Mouse (Mus musculus): ENCODE results near the gene Slc25a47. TPM values are rescaled to one million over a fixed set of nuclear protein-coding genes. Genes with fewer than 3 reads are reported as not detected.

Slc25a47 gene
- total and polyA plus RNA-seq, 2 experiments from 2014 or later, result 5.9 to 15.3 TPM

- Histone ChIP-seq H3K27me3 (ENCODE audit: control insufficient read depth, insufficient read depth, low read length) (no peaks in the 10 kb centered on the region), H3K36me3 (replicated peaks; ENCODE audit: control insufficient read depth, insufficient read depth, low read length) (0 out of 2 replicates have a peak, but pooled peaks cover 7% of the 10 kb centered on the region), H3K9me3 (replicated peaks; ENCODE audit: control insufficient read depth, low read length) (no peaks in the 10 kb centered on the region), H3K4me2 (ENCODE audit: low read depth, low read length) (no peak overlapping the region), H3K27ac (ENCODE audit: low read depth) (no peak overlapping the region), H3K4me1 (ENCODE audit: control insufficient read depth, insufficient read depth) (no peaks in the 10 kb centered on the region), H3K4me3 (ENCODE audit: low read depth, low read length) (no peak overlapping the region), H3K9ac (replicated peaks; ENCODE audit: low read depth, low read length) (0 out of 2 replicates have a peak overlapping the region, but pooled peaks have one; percentile 9)
- 57% methylated on average over 4 of the region's 4 CpGs for WGBS
- no peak for ATAC-seq (ENCODE audit: insufficient read depth, low read depth)
- TF ChIP-seq EP300 (IDR thresholded peaks at IDR 0.05; ENCODE audit: low read depth), result no peak
- no peak for TF ChIP-seq CTCF (IDR thresholded peaks at IDR 0.05; ENCODE audit: low read depth)
- DNase-seq (ENCODE audit: low spot score), result no peak
Measured at GRCm38 (mm10) chr12:108820461-108820860, 15.4 kb upstream of the Slc25a47 start.

DNA sequence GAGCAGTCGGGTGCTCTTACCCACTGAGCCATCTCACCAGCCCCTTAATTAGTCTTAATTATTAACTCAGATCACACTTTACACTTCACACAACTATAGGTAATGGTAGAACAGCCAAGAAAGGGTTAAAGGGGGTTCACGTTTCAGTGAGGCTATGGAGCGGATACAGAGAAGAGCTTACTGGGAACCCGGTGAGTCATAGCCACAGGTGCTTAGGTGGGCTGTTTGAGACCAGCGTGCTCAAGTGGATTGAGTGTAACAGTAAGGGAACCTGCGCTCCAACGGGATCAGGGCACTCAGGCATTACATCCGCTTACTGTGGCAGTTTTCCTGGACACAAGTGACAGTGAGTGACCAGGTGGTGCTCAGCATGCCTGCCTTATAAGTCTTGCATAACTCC lies 12.8 kb upstream of the Slc25a47 start:
- Histone ChIP-seq H3K27me3 (ENCODE audit: control insufficient read depth, insufficient read depth, low read length) (no peaks in the 10 kb centered on the region), H3K4me3 (ENCODE audit: low read depth, low read length) (no peak overlapping the region), H3K9me3 (replicated peaks; ENCODE audit: control insufficient read depth, low read length) (no peaks in the 10 kb centered on the region), H3K9ac (replicated peaks; ENCODE audit: low read depth, low read length) (no peak overlapping the region), H3K4me1 (ENCODE audit: control insufficient read depth, insufficient read depth) (no peaks in the 10 kb centered on the region), H3K36me3 (replicated peaks; ENCODE audit: control insufficient read depth, insufficient read depth, low read length) (0 out of 2 replicates have a peak, but pooled peaks cover 6% of the 10 kb centered on the region), H3K27ac (ENCODE audit: low read depth) (no peak overlapping the region), H3K4me2 (ENCODE audit: low read depth, low read length) (no peak overlapping the region)
- ATAC-seq (ENCODE audit: insufficient read depth, low read depth) (no peak), DNase-seq (ENCODE audit: low spot score) (no peak)
- no peak for TF ChIP-seq CTCF (IDR thresholded peaks at IDR 0.05; ENCODE audit: low read depth)
- WGBS, result 66% methylated on average over 8 of the region's 8 CpGs

DNA sequence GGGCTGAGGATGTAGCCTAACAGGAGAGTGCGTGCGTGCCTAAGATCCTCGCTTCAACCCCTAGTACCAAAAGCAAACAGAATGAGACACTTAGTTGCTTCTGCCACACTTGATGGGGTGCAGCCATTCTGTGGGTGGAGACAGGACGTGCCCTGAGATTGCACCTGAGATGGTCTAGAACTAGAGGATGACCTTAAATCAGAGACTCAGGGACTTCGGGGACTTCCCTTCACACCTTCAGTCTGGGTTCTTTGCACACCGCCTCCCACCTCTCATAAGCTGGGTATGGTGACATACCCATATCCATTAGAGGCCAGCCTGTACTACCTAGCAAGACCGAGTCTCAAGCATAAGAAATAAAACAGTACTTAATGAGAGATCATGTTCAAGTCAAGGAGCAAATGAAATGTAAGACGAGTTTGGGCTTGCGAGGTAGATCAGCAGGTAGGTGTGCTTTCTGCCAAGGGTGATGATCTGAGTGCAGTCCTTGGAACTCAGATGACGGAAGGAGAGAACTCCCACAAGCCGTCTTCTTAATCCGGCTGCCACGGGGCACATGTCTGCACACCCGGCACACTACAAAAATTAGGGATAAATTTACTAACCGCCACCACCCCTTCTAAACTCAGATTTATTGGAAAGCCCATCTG lies 11.5 kb upstream of the Slc25a47 start:
- Histone ChIP-seq H3K27me3 (ENCODE audit: control insufficient read depth, insufficient read depth, low read length) (no peaks in the 10 kb centered on the region), H3K9ac (replicated peaks; ENCODE audit: low read depth, low read length) (no peak overlapping the region), H3K4me2 (ENCODE audit: low read depth, low read length) (no peak overlapping the region), H3K9me3 (replicated peaks; ENCODE audit: control insufficient read depth, low read length) (0 out of 2 replicates have a peak, but pooled peaks cover 3% of the 10 kb centered on the region), H3K27ac (ENCODE audit: low read depth) (no peak overlapping the region), H3K4me3 (ENCODE audit: low read depth, low read length) (no peak overlapping the region), H3K36me3 (replicated peaks; ENCODE audit: control insufficient read depth, insufficient read depth, low read length) (0 out of 2 replicates have a peak, but pooled peaks cover 11% of the 10 kb centered on the region), H3K4me1 (ENCODE audit: control insufficient read depth, insufficient read depth) (no peaks in the 10 kb centered on the region)
- TF ChIP-seq CTCF (IDR thresholded peaks at IDR 0.05; ENCODE audit: low read depth) (no peak), EP300 (IDR thresholded peaks at IDR 0.05; ENCODE audit: low read depth) (no peak)
- 88% methylated on average over 15 of the region's 15 CpGs for whole genome bisulfite sequencing
- DNase-seq (ENCODE audit: low spot score) (no peak), ATAC-seq (ENCODE audit: insufficient read depth, low read depth) (no peak)

DNA sequence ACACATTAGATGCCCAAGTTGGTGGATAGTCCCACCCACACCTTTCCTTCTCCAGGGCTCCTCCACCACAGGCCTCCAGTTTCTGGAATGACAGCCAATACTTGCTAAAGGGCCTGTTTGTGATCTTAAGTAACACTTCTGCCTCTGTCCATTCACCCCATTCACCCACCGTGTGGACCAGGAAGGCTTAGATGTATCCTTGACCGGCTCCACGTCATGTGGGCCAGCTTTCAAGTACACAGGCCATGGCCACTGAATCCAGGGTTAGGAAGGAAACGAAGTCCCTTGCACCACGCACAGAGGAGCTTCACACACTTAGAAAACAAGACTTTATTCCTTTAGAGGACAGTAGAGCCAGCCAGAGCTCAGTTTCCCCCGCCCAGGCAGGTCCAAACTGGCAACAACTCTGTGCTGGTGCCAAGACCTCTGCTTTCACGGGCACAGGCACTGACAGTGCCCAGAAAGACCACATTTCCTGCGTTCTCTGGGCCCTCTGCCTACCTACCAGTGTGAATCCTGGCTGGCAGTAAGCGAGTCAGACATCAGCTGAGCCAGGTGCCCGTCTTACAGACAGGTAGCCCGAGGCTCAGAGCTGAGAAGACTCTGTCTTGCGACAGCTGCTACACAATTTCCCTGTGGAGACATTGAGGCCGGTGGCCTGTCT lies 10.2 kb upstream of the Slc25a47 start:
- no peak for ATAC-seq (ENCODE audit: insufficient read depth, low read depth)
- Histone ChIP-seq H3K4me2 (ENCODE audit: low read depth, low read length) (no peak overlapping the region), H3K27me3 (ENCODE audit: control insufficient read depth, insufficient read depth, low read length) (no peaks in the 10 kb centered on the region), H3K4me3 (ENCODE audit: low read depth, low read length) (no peak overlapping the region), H3K4me1 (ENCODE audit: control insufficient read depth, insufficient read depth) (no peaks in the 10 kb centered on the region), H3K9me3 (replicated peaks; ENCODE audit: control insufficient read depth, low read length) (0 out of 2 replicates have a peak, but pooled peaks cover 3% of the 10 kb centered on the region), H3K36me3 (replicated peaks; ENCODE audit: control insufficient read depth, insufficient read depth, low read length) (0 out of 2 replicates have a peak, but pooled peaks cover 11% of the 10 kb centered on the region), H3K9ac (replicated peaks; ENCODE audit: low read depth, low read length) (no peak overlapping the region), H3K27ac (ENCODE audit: low read depth) (no peak overlapping the region)
- 92% methylated on average over 13 of the region's 13 CpGs for WGBS
- no peak for DNase-seq (ENCODE audit: low spot score)
- TF ChIP-seq EP300 (IDR thresholded peaks at IDR 0.05; ENCODE audit: low read depth) (no peak), CTCF (IDR thresholded peaks at IDR 0.05; ENCODE audit: low read depth) (no peak)

DNA sequence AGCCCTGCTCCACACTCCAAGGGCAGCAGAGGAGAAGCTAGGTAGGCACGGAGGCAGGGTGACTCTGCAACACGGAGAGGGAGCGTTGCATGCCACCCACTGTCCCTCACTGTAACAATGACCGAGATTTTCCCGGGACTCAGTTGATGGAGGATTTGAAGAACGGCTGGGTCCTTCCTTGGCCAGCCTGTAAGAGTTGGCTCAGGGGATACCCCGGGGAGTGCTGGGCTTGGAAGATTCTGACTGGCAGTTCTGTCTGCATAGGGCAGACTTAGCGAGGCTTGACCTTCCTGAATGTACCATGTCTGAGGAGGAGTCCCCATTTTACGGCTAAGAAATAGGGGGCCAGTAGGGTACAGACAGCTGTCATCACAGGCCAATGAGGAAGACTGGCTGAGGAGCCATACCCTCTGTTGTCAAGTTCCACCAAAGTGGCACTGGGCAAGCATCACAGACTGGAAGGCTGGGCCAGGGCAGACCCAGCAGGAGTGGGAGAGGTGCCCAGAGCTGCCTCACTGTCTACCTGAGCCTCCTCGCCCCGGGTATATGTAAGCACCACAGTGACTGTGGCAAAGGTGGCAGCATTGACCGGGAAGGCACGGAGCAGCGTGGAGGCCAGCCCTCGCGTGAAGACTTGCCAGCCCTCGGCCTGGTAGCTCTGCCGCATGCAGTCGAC lies 9.4 kb upstream of the Slc25a47 start:
- no peak overlapping the region for H3K27ac ChIP-seq (ENCODE audit: low read depth)
- H3K9me3 ChIP-seq (replicated peaks; ENCODE audit: control insufficient read depth, low read length), result 0 out of 2 replicates have a peak, but pooled peaks cover 3% of the 10 kb centered on the region
- 0 out of 2 replicates have a peak, but pooled peaks cover 11% of the 10 kb centered on the region for H3K36me3 ChIP-seq (replicated peaks; ENCODE audit: control insufficient read depth, insufficient read depth, low read length)
- H3K4me2 ChIP-seq (ENCODE audit: low read depth, low read length), result no peak overlapping the region
- 93% methylated on average over 19 of the region's 19 CpGs for WGBS
- DNase-seq (ENCODE audit: low spot score) (no peak), ATAC-seq (ENCODE audit: insufficient read depth, low read depth) (no peak)
- no peak for TF ChIP-seq EP300 (IDR thresholded peaks at IDR 0.05; ENCODE audit: low read depth)
- TF ChIP-seq CTCF (IDR thresholded peaks at IDR 0.05; ENCODE audit: low read depth), result no peak
- H3K4me1 ChIP-seq (ENCODE audit: control insufficient read depth, insufficient read depth), result no peaks in the 10 kb centered on the region
- H3K27me3 ChIP-seq (ENCODE audit: control insufficient read depth, insufficient read depth, low read length), result no peaks in the 10 kb centered on the region
- H3K9ac ChIP-seq (replicated peaks; ENCODE audit: low read depth, low read length), result no peak overlapping the region
- H3K4me3 ChIP-seq (ENCODE audit: low read depth, low read length), result no peak overlapping the region
